Mouse (Mus musculus): ENCODE measurements at regions not wholly inside any gene's neighbourhood (a gene's known extent, or its start where the extent isn't known, plus 50 kb on each side); places are given as distances from the start of the nearest gene placed in this dataset.

DNA sequence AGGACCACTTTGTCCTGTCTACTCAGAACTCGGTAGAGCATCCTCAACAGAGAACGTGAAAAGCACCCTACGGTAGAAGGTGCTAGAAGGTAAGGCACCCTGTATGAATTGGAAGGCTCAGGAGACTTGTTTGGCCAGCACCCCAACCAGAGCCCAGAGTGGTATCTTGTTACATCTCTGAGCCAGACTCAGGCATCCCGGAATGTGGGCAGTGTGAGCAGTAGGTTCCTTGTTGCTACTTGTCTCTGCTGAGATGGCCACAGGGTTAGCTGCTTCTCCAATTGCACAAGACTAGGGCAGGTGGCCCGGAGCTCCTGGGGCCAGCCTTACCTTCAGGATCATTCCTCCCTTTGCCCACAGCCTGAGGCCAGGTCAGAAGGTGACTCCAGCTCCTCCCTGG, 88.9 kb upstream of the Tle3 start:
- ATAC-seq (ENCODE audit: insufficient read depth) (no peak), DNase-seq (no peak)
- WGBS = 71% methylated on average over 5 of the region's 5 CpGs
- Histone ChIP-seq H3K27ac (ENCODE audit: low read depth) (no peak overlapping the region), H3K9me3 (ENCODE audit: low read depth, low read length) (peaks cover 5% of the 10 kb centered on the region; the same call in 1 of the 2 replicates), H3K9ac (no peak overlapping the region), H3K4me2 (no peak overlapping the region), H3K4me1 (ENCODE audit: insufficient read depth) (peaks cover 12% of the 10 kb centered on the region; the same call in 1 of the 2 replicates), H3K36me3 (ENCODE audit: insufficient read depth) (no peaks in the 10 kb centered on the region), H3K27me3 (ENCODE audit: insufficient read depth, low read length) (peaks cover 43% of the 10 kb centered on the region), H3K4me3 (ENCODE audit: low read depth, low read length) (no peak overlapping the region)
- TF ChIP-seq CTCF (IDR thresholded peaks at IDR 0.05; ENCODE audit: low read depth) = no peak

DNA sequence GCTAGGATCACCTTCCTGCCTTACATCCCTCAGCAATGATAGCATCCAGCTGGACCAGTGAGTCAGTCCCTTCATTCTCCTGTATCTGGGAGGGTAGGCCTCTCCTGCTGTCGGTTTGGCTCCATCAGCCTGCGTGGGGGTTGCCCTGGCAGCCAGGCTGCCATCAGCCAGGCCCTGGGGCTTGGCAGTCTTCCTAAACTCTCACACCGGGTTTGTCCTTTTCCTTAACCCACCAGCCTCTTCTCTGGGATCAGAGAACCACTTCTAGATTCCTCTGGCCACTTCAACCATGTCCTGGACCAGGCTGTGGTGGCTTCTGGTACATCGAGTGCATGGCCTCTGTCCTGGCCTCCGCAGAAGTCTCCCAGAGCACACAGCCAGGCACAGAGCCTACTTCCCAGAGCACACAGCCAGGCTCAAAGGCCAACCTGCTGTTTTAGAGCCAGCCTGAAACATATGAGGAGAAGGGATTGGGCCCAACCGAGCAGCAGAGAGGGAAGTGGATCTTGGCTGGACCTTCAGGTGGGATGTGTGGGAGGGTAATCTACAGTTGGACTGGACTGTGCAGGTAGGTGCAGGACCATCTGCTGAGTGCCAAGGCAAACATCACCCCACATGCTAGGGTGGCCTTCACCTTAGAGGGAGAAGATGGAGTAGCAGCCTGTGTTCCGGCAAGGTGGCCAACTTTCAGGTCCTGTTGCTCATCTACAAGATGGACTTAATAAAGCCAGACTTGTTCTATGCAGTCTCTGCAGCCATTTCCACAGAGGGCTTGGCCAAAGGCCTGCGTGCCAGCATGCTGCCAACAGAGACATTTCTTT, 87.8 kb upstream of the Tle3 start:
- TF ChIP-seq CTCF (IDR thresholded peaks at IDR 0.05; ENCODE audit: low read depth) = no peak
- Histone ChIP-seq H3K36me3 (ENCODE audit: insufficient read depth) (no peaks in the 10 kb centered on the region), H3K9me3 (ENCODE audit: low read depth, low read length) (peaks cover 5% of the 10 kb centered on the region; the same call in 1 of the 2 replicates), H3K27ac (ENCODE audit: low read depth) (no peak overlapping the region), H3K27me3 (ENCODE audit: insufficient read depth, low read length) (peaks cover 34% of the 10 kb centered on the region), H3K4me1 (ENCODE audit: insufficient read depth) (peaks cover 1% of the 10 kb centered on the region; the same call in 1 of the 2 replicates), H3K4me3 (ENCODE audit: low read depth, low read length) (no peak overlapping the region), H3K4me2 (no peak overlapping the region), H3K9ac (no peak overlapping the region)
- ATAC-seq (ENCODE audit: insufficient read depth) = no peak
- WGBS = 74% methylated on average over 8 of the region's 8 CpGs
- no peak for DNase-seq

DNA sequence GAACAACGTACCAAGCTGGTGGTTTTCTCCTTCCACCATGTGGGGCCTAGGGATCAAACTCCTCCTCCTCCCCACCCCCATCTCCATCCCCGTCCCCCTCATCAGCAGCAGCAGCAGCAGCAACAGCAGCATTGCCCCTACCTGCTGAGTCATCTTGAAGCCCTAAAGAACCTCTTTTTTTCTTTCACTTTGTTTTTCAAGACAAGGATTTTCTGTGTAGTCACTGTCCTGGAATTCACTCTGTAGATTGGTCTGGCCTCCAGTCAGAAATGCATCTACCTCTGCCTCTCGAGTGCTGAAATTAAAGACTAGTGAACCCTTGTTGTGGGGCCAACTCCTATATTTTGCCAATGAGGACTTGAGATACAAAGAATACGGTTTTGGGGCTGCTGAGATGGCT, 85.6 kb upstream of the Tle3 start:
- H3K36me3 ChIP-seq (ENCODE audit: insufficient read depth) = no peaks in the 10 kb centered on the region
- WGBS = 82% methylated on average over 4 of the region's 4 CpGs
- ATAC-seq (ENCODE audit: insufficient read depth) (no peak), DNase-seq (no peak)
- H3K9ac ChIP-seq = no peak overlapping the region
- peaks cover 5% of the 10 kb centered on the region; the same call in 1 of the 2 replicates for H3K9me3 ChIP-seq (ENCODE audit: low read depth, low read length)
- no peak overlapping the region for H3K4me2 ChIP-seq
- H3K27me3 ChIP-seq (ENCODE audit: insufficient read depth, low read length) = peaks cover 24% of the 10 kb centered on the region
- no peak for TF ChIP-seq CTCF (IDR thresholded peaks at IDR 0.05; ENCODE audit: low read depth)
- no peak overlapping the region for H3K27ac ChIP-seq (ENCODE audit: low read depth)
- H3K4me3 ChIP-seq (ENCODE audit: low read depth, low read length) = no peak overlapping the region
- H3K4me1 ChIP-seq (ENCODE audit: insufficient read depth) = no peaks in the 10 kb centered on the region

DNA sequence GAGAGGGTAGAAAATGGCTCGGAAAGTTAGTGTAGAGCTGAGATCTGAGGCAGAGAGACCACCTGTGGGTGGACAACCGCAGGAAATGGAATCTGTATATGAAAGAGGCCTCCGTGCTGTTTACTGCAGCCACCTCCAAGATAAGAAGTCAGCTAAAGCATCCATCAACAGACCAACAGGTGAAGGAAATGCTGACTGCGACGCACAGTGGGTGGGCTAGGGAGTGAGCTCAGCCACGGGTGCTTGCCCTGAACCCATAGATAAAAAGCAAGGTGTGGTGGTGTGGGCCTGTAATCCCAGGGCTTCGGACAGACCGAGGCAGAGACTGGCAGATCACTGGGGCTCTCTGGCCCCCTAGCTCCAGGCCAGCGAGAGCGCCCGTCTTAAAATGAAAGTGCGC, 83.0 kb upstream of the Tle3 start:
- Histone ChIP-seq H3K9ac (no peak overlapping the region), H3K4me2 (no peak overlapping the region), H3K4me1 (ENCODE audit: insufficient read depth) (no peaks in the 10 kb centered on the region), H3K27me3 (ENCODE audit: insufficient read depth, low read length) (peaks cover 21% of the 10 kb centered on the region), H3K4me3 (ENCODE audit: low read depth, low read length) (no peak overlapping the region), H3K36me3 (ENCODE audit: insufficient read depth) (no peaks in the 10 kb centered on the region), H3K9me3 (ENCODE audit: low read depth, low read length) (peaks cover 5% of the 10 kb centered on the region; the same call in 1 of the 2 replicates), H3K27ac (ENCODE audit: low read depth) (no peak overlapping the region)
- DNase-seq (no peak), ATAC-seq (ENCODE audit: insufficient read depth) (no peak)
- no peak for TF ChIP-seq CTCF (IDR thresholded peaks at IDR 0.05; ENCODE audit: low read depth)
- 43% methylated on average over 12 of the region's 12 CpGs for WGBS

DNA sequence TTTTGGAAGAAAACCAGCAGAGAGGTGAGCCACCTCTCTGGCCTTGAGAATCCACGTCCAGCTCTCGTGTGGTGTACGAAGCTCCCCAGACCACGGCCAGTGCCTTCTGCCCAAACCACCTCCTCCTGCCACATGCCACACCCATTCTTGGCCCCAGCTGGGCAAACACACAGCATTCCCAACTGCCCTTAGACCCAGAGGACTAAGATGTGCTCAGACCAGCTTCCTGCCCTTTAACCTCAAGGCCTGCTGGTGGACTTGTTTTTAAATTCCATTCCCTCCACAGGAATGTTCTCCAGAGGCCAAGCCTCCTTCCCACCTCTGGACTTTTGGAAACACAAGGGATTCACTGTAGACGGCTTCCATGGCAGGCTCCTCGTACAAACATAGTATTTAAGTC, 82.5 kb upstream of the Tle3 start:
- H3K9me3 ChIP-seq (ENCODE audit: low read depth, low read length) = peaks cover 5% of the 10 kb centered on the region; the same call in 1 of the 2 replicates
- DNase-seq = no peak
- no peak overlapping the region for H3K27ac ChIP-seq (ENCODE audit: low read depth)
- 45% methylated on average over 6 of the region's 6 CpGs for WGBS
- no peaks in the 10 kb centered on the region for H3K36me3 ChIP-seq (ENCODE audit: insufficient read depth)
- H3K4me3 ChIP-seq (ENCODE audit: low read depth, low read length) = no peak overlapping the region
- no peak for ATAC-seq (ENCODE audit: insufficient read depth)
- no peaks in the 10 kb centered on the region for H3K4me1 ChIP-seq (ENCODE audit: insufficient read depth)
- H3K9ac ChIP-seq = no peak overlapping the region
- no peak overlapping the region for H3K4me2 ChIP-seq
- H3K27me3 ChIP-seq (ENCODE audit: insufficient read depth, low read length) = peaks cover 27% of the 10 kb centered on the region
- no peak for TF ChIP-seq CTCF (IDR thresholded peaks at IDR 0.05; ENCODE audit: low read depth)

DNA sequence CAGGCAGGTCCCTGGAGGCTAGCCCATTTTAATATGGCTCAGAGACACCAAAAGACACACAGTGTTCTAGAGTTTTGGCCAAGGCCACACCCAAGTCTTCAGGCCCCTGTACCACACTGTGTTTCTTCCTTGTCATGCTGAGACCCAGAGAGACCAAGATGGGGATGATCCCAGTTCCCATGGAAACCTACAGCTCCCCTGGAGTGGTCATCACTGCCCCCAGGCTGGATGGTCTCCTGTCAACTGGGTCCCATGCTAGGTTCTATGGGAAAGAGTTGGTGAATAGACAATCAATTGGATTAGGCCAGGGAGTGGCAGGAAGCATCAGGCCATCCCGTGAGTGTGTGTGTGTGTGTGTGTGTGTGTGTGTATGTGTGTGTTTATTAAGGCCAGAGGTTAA, 80.5 kb upstream of the Tle3 start:
- no peak overlapping the region for H3K4me3 ChIP-seq (ENCODE audit: low read depth, low read length)
- no peak for TF ChIP-seq CTCF (IDR thresholded peaks at IDR 0.05; ENCODE audit: low read depth)
- ATAC-seq (ENCODE audit: insufficient read depth) (no peak), DNase-seq (no peak)
- H3K9me3 ChIP-seq (ENCODE audit: low read depth, low read length) = peaks cover 5% of the 10 kb centered on the region; the same call in 1 of the 2 replicates
- 73% methylated on average over 1 of the region's 1 CpGs for WGBS
- H3K36me3 ChIP-seq (ENCODE audit: insufficient read depth) = no peaks in the 10 kb centered on the region
- H3K9ac ChIP-seq = no peak overlapping the region
- H3K4me2 ChIP-seq = no peak overlapping the region
- H3K4me1 ChIP-seq (ENCODE audit: insufficient read depth) = no peaks in the 10 kb centered on the region
- peaks cover 45% of the 10 kb centered on the region for H3K27me3 ChIP-seq (ENCODE audit: insufficient read depth, low read length)
- no peak overlapping the region for H3K27ac ChIP-seq (ENCODE audit: low read depth)

DNA sequence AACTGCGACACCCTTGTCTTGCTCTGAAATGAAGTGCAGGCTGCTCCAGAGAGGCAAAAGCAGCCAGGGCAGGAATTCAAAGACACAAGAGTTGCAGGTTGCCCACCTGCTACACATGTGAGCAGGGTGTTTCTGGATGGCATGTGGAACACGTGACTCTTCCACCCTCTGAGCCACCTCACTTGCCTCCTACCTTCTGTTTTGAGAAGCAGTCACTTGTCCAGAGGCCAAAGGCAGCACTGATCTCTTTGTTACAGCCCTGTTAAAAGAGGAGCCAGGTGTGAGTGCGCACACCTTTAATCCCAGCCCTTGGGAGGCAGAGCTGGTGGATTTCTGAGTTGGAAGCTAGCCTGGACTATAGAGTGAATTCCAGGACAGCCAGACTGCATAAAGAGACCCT, 79.7 kb upstream of the Tle3 start:
- 73% methylated on average over 3 of the region's 3 CpGs for WGBS
- Histone ChIP-seq H3K4me2 (no peak overlapping the region), H3K4me1 (ENCODE audit: insufficient read depth) (no peaks in the 10 kb centered on the region), H3K9ac (no peak overlapping the region), H3K27ac (ENCODE audit: low read depth) (no peak overlapping the region), H3K27me3 (ENCODE audit: insufficient read depth, low read length) (peaks cover 48% of the 10 kb centered on the region), H3K4me3 (ENCODE audit: low read depth, low read length) (no peak overlapping the region), H3K9me3 (ENCODE audit: low read depth, low read length) (peaks cover 5% of the 10 kb centered on the region; the same call in 1 of the 2 replicates), H3K36me3 (ENCODE audit: insufficient read depth) (no peaks in the 10 kb centered on the region)
- no peak for TF ChIP-seq CTCF (IDR thresholded peaks at IDR 0.05; ENCODE audit: low read depth)
- no peak for DNase-seq
- no peak for ATAC-seq (ENCODE audit: insufficient read depth)

Data from lung, embryonic 14.5 days (tissue).